Mouse (Mus musculus): ENCODE data around the gene Hmgb1. TPM values are rescaled to one million over a fixed set of nuclear protein-coding genes. Genes with fewer than 3 reads are reported as not detected.

Gene Hmgb1
- total RNA-seq, 2 experiments from 2014 or later = 193 to 198 TPM

Other genes starting within 250 kb of the Hmgb1 start
- 10 to 100 TPM in 1 of 2 experiments, 1 to 10 TPM in 1; 6.0 to 18.1 TPM for gene Gm42791, start 189.3 kb downstream of the Hmgb1 start, total RNA-seq (2021)
- gene Uspl1, start 139 bp downstream of the Hmgb1 start, total RNA-seq (2021) = 10 to 100 TPM; 50.2 to 57.8 TPM
- gene Alox5ap, start 80.3 kb upstream of the Hmgb1 start, total RNA-seq (2021) = 1 to 10 TPM; 7.5 to 8.4 TPM
- 1 to 10 TPM; 2.7 to 3.5 TPM for gene Medag, start 227.3 kb upstream of the Hmgb1 start, total RNA-seq (2021)